Mouse (Mus musculus): ENCODE results near the gene Tmem117. TPM values are rescaled to one million over a fixed set of nuclear protein-coding genes. Genes with fewer than 3 reads are reported as not detected.

Tmem117 gene
- polyA plus RNA-seq, 1 experiment: 9.1 TPM

DNA sequence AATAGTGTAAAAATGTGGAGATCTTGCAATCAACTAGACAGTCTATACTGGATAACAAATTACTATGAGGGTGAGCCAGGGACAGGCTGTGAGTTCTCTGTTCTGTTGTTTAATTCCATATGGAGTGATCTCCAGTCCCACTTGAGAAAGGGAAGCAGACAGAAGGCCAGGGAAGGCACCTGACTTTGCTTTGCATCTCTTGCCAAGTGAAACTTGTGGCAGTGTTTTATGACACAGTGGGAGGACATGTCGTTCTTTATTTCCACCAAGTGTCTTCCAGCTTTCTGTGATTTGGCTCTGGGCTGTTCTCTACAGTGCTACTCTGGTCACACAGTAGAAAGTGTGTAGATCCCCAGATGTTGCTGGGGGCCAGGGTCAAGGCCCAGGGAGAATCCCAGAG, 152.5 kb downstream of the Tmem117 start:
- WGBS: 8% methylated on average over 1 of the region's 1 CpGs
- H3K4me3 ChIP-seq (replicated peaks; ENCODE audit: insufficient read depth, low read depth, low read length): no peak overlapping the region
- no peak for TF ChIP-seq POLR2A (IDR thresholded peaks at IDR 0.05; ENCODE audit: borderline replicate concordance, insufficient read depth, low read length)
- TF ChIP-seq CTCF (IDR thresholded peaks at IDR 0.05; ENCODE audit: borderline replicate concordance, insufficient read depth, low read depth, low read length): no peak
- DNase-seq: peak; percentile 48 to 74
- no peaks in the 10 kb centered on the region for H3K27me3 ChIP-seq (ENCODE audit: control insufficient read depth, insufficient read depth, low read length)
- H3K27ac ChIP-seq (ENCODE audit: insufficient read depth, low read length): no peak overlapping the region
- no peaks in the 10 kb centered on the region; the same call in 1 of the 2 replicates for H3K4me1 ChIP-seq (ENCODE audit: control insufficient read depth, insufficient read depth, low read length)

DNA sequence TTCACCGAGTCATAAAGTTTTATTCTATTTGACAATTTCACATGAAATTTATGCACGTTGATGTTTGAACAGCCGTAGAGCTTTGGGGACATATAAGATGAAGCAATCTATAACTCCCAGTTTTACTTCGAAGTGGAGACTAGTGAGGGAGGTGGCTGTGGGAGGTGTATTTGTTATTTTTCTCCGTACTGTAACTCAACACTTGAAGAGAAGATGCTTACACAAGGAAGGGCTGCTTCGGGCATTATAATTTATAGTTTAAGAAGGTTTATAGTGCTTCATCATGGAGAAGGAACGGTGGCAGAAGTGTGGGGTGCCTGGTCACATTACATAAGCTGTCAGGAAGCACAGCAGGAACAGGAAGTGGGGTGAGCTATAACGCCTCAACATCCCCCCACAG, 164.4 kb downstream of the Tmem117 start:
- no peak for DNase-seq
- H3K4me3 ChIP-seq (replicated peaks; ENCODE audit: insufficient read depth, low read depth, low read length): no peak overlapping the region
- H3K4me1 ChIP-seq (ENCODE audit: control insufficient read depth, insufficient read depth, low read length): no peaks in the 10 kb centered on the region
- TF ChIP-seq POLR2A (IDR thresholded peaks at IDR 0.05; ENCODE audit: borderline replicate concordance, insufficient read depth, low read length) (no peak), CTCF (IDR thresholded peaks at IDR 0.05; ENCODE audit: borderline replicate concordance, insufficient read depth, low read depth, low read length) (no peak)
- WGBS: 96% methylated on average over 8 of the region's 8 CpGs
- no peak overlapping the region for H3K27ac ChIP-seq (ENCODE audit: insufficient read depth, low read length)
- H3K27me3 ChIP-seq (ENCODE audit: control insufficient read depth, insufficient read depth, low read length): no peaks in the 10 kb centered on the region

DNA sequence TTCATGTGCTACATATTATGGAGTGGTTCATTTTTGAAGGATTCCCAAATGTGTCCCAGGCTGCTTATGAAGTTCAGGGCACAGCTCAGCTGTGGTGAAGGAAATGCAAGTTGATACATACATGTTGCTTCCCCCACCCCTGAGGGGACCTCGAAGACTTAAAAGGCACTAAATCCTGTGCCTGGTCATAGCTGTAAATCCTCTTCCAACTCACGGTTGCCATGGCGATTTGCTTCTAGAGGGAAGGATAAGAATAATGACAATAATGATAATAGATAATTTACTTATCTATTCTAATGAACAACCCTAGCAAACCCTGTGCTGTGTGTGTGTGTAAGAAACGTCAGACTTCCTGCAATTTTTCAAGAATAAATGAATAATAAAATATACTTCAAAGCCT, 166.5 kb downstream of the Tmem117 start:
- no peak for DNase-seq
- no peaks in the 10 kb centered on the region for H3K27me3 ChIP-seq (ENCODE audit: control insufficient read depth, insufficient read depth, low read length)
- H3K4me3 ChIP-seq (replicated peaks; ENCODE audit: insufficient read depth, low read depth, low read length): no peak overlapping the region
- no peaks in the 10 kb centered on the region for H3K4me1 ChIP-seq (ENCODE audit: control insufficient read depth, insufficient read depth, low read length)
- TF ChIP-seq POLR2A (IDR thresholded peaks at IDR 0.05; ENCODE audit: borderline replicate concordance, insufficient read depth, low read length) (no peak), CTCF (IDR thresholded peaks at IDR 0.05; ENCODE audit: borderline replicate concordance, insufficient read depth, low read depth, low read length) (no peak)
- 73% methylated on average over 4 of the region's 4 CpGs for WGBS
- no peak overlapping the region for H3K27ac ChIP-seq (ENCODE audit: insufficient read depth, low read length)

DNA sequence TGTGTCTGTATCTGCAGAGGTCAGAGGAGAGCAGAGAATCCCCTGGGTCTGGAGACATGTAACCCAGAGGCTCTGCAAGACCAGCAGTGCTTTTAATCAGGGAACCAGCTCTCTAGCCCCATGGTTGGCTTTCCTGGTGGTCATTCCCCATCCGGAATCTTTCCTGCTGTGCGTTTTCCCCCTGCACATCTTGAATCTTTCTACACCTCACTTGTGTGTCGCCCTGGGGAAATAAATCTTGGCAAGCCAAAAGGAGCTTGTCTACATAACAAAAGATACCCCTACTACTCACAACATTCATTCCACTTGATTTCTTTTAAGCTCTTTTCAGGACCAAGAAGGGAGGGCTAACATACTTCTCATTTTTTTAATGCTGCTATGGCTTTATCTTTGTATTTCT, 169.2 kb downstream of the Tmem117 start:
- 48% methylated on average over 3 of the region's 3 CpGs for WGBS
- TF ChIP-seq POLR2A (IDR thresholded peaks at IDR 0.05; ENCODE audit: borderline replicate concordance, insufficient read depth, low read length) (no peak), CTCF (IDR thresholded peaks at IDR 0.05; ENCODE audit: borderline replicate concordance, insufficient read depth, low read depth, low read length) (no peak)
- DNase-seq: no peak
- H3K4me1 ChIP-seq (ENCODE audit: control insufficient read depth, insufficient read depth, low read length): peaks cover 3% of the 10 kb centered on the region; the same call in 1 of the 2 replicates
- H3K27me3 ChIP-seq (ENCODE audit: control insufficient read depth, insufficient read depth, low read length): no peaks in the 10 kb centered on the region
- H3K4me3 ChIP-seq (replicated peaks; ENCODE audit: insufficient read depth, low read depth, low read length): no peak overlapping the region
- H3K27ac ChIP-seq (ENCODE audit: insufficient read depth, low read length): no peak overlapping the region

DNA sequence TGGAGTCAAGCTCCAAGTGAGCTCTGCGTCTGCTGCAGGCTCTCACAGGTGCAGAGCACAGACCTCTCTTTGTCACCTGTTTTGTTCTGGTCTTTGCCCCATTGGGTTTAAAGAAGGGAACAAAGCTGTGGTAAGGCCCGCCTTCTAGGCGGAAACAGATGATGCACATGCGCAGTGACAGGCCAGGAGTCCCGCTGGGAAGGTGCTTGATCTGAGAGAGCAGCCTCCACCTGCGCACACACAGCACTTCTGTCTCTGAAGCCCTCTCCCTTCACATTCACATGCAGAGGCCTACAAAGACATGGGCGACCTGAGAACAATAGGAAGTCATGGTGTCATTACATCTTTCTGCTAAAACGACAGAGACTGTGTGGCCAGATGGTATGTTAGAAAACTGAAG, 172.4 kb downstream of the Tmem117 start:
- DNase-seq: no peak
- Histone ChIP-seq H3K27ac (ENCODE audit: insufficient read depth, low read length) (no peak overlapping the region), H3K4me1 (ENCODE audit: control insufficient read depth, insufficient read depth, low read length) (peaks cover 6% of the 10 kb centered on the region; the same call in 1 of the 2 replicates), H3K27me3 (ENCODE audit: control insufficient read depth, insufficient read depth, low read length) (no peaks in the 10 kb centered on the region), H3K4me3 (replicated peaks; ENCODE audit: insufficient read depth, low read depth, low read length) (no peak overlapping the region)
- WGBS: 74% methylated on average over 8 of the region's 8 CpGs
- TF ChIP-seq POLR2A (IDR thresholded peaks at IDR 0.05; ENCODE audit: borderline replicate concordance, insufficient read depth, low read length) (no peak), CTCF (IDR thresholded peaks at IDR 0.05; ENCODE audit: borderline replicate concordance, insufficient read depth, low read depth, low read length) (no peak)

DNA sequence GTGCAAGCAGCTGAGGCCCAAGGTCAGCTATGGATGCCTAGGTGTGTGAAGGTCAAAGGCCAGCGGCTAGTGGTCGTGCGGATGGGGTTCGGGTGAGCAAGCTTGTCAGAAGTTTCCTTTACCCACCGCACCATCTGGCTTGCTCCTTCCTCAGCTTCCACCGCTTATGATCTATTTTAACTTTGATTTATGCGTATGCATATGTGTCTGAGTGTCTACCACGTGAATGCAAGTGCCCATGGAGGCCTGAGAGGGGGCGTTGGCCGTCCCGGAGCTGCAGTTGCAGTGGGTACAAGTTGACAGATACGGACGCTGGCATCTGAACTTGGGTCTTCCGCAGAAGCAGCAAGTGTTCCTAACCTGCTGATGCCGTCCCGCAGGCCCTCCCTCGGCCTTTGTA, 173.8 kb downstream of the Tmem117 start:
- Histone ChIP-seq H3K27me3 (ENCODE audit: control insufficient read depth, insufficient read depth, low read length) (no peaks in the 10 kb centered on the region), H3K27ac (ENCODE audit: insufficient read depth, low read length) (no peak overlapping the region), H3K4me1 (ENCODE audit: control insufficient read depth, insufficient read depth, low read length) (peaks cover 6% of the 10 kb centered on the region; the same call in 1 of the 2 replicates), H3K4me3 (replicated peaks; ENCODE audit: insufficient read depth, low read depth, low read length) (no peak overlapping the region)
- DNase-seq: no peak
- TF ChIP-seq POLR2A (IDR thresholded peaks at IDR 0.05; ENCODE audit: borderline replicate concordance, insufficient read depth, low read length) (no peak), CTCF (IDR thresholded peaks at IDR 0.05; ENCODE audit: borderline replicate concordance, insufficient read depth, low read depth, low read length) (no peak)
- 87% methylated on average over 17 of the region's 17 CpGs for WGBS

DNA sequence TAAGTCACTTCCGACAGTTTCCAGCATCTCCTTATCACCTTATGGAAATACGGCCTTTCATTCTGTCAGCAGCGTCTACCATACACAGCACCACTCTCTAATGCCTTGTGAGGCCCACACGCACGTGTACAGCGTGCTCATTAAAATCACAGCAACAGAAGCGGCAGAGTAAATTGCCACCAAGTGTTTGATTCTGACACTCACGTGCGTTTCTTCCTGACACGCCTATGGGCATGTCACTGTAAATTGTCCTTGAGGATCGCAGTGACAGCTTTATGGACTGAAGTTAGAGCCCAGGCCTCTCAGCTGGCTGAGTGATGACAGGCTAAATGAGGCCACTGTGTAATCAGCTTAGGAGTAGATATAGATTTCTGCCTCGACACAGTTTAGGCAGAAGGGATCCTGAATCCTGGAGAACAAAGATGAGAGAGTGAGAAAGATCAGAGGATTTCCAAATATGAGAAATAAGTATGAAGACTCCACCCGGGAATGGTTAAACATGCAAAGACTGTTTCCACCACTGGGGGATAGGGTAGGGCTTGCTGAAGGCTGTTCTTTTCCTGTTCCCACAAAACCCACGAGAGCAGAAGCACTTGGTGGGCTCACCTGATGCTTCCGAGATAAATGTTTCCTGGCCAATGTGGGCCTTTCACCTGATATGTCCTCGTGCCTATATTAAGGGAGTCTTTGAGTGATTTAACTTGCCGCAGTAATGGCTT, 174.8 kb downstream of the Tmem117 start:
- H3K27ac ChIP-seq (ENCODE audit: insufficient read depth, low read length): no peak overlapping the region
- WGBS: 85% methylated on average over 17 of the region's 17 CpGs
- TF ChIP-seq CTCF (IDR thresholded peaks at IDR 0.05; ENCODE audit: borderline replicate concordance, insufficient read depth, low read depth, low read length): no peak
- TF ChIP-seq POLR2A (IDR thresholded peaks at IDR 0.05; ENCODE audit: borderline replicate concordance, insufficient read depth, low read length): no peak
- no peak for DNase-seq
- no peak overlapping the region for H3K4me3 ChIP-seq (replicated peaks; ENCODE audit: insufficient read depth, low read depth, low read length)
- peaks cover 6% of the 10 kb centered on the region; the same call in 1 of the 2 replicates for H3K4me1 ChIP-seq (ENCODE audit: control insufficient read depth, insufficient read depth, low read length)
- no peaks in the 10 kb centered on the region for H3K27me3 ChIP-seq (ENCODE audit: control insufficient read depth, insufficient read depth, low read length)

DNA sequence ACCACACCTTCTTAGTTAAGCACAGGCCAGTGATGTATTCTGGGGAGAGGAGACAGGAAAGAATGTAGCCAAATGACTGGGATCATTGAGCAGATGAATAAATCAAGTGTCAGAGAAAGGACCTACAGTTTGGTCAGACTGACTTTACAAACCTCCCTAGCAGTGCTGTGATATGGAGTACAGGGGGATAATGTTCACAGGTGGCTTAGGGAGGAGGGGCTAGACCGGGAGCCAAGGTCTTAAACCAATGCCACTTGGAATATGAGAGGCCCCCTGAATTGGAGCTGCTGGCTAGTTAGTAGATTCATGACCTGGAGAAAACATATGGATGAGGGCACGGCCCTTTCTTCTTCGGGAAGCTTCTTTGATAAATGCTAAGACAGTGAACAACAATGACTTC, 177.0 kb downstream of the Tmem117 start:
- Histone ChIP-seq H3K4me3 (replicated peaks; ENCODE audit: insufficient read depth, low read depth, low read length) (no peak overlapping the region), H3K27ac (ENCODE audit: insufficient read depth, low read length) (no peak overlapping the region), H3K27me3 (ENCODE audit: control insufficient read depth, insufficient read depth, low read length) (no peaks in the 10 kb centered on the region), H3K4me1 (ENCODE audit: control insufficient read depth, insufficient read depth, low read length) (peaks cover 6% of the 10 kb centered on the region; the same call in 1 of the 2 replicates)
- TF ChIP-seq POLR2A (IDR thresholded peaks at IDR 0.05; ENCODE audit: borderline replicate concordance, insufficient read depth, low read length) (no peak), CTCF (IDR thresholded peaks at IDR 0.05; ENCODE audit: borderline replicate concordance, insufficient read depth, low read depth, low read length) (no peak)
- DNase-seq: no peak
- WGBS: 87% methylated on average over 3 of the region's 3 CpGs

Data from cerebellum, adult 2 months (tissue).